Mouse (Mus musculus) small intestine, adult 2 months (tissue): ENCODE results near the gene Clk1.

Source experiments
- CTCF ChIP-seq: fragments of 200-500 bp; IDR thresholded peaks from 2 replicates; pipeline ENCODE4 v1.5.1; 2012; ENCODE audit warnings: low read depth, mild to moderate bottlenecking, control low read depth, inconsistent platforms, low read length, moderate library complexity, mixed read lengths; ENCODE audit not compliant: insufficient replicate concordance, insufficient read length; ENCODE audit errors: extremely low read depth
- POLR2A ChIP-seq: fragments of 200-500 bp; IDR thresholded peaks from 2 replicates; pipeline ENCODE4 v1.6.1; 2012; ENCODE audit warnings: low read depth, mild to moderate bottlenecking, control low read depth, inconsistent platforms, low read length, moderate library complexity

- no peak for TF ChIP-seq POLR2A
- TF ChIP-seq CTCF, result no peak
These were observed 48.2 kb downstream of the Clk1 start for GRCm38 (mm10) chr1:58375574-58376147.
